Mouse (Mus musculus): Measurements from ENCODE around the gene Tarm1. TPM values are rescaled to one million over a fixed set of nuclear protein-coding genes. Genes with fewer than 3 reads are reported as not detected.

Tarm1 gene
- polyA plus RNA-seq (2012; rRNA removed): 0.07 and 0.25 TPM in 2 replicates

GRCm38 (mm10) chr7:3502439-3502838 is at the start of gene Tarm1:
Gene Tarm1, minus strand, starts transcription at chr7:3502624.
- no peak for DNase-seq
- TF ChIP-seq POLR2A (IDR thresholded peaks at IDR 0.05; ENCODE audit: borderline replicate concordance, extremely low read depth, low read depth, low read length) (no peak), CTCF (IDR thresholded peaks at IDR 0.05; ENCODE audit: insufficient read depth, low read length) (no peak)
- WGBS: 65% methylated on average over 6 of the region's 6 CpGs
- Histone ChIP-seq H3K4me1 (ENCODE audit: control insufficient read depth, insufficient read depth, low read length) (no peaks in the 10 kb centered on the region), H3K4me3 (replicated peaks; ENCODE audit: extremely low read depth, low read depth, low read length) (no peak within 1 kb of the TSS)

GRCm38 (mm10) chr7:3505913-3506312 is 3.5 kb upstream of the Tarm1 start:
- Histone ChIP-seq H3K4me1 (ENCODE audit: control insufficient read depth, insufficient read depth, low read length) (no peaks in the 10 kb centered on the region), H3K4me3 (replicated peaks; ENCODE audit: extremely low read depth, low read depth, low read length) (no peak overlapping the region)
- 63% methylated on average over 3 of the region's 3 CpGs for WGBS
- TF ChIP-seq POLR2A (IDR thresholded peaks at IDR 0.05; ENCODE audit: borderline replicate concordance, extremely low read depth, low read depth, low read length): no peak
- no peak for TF ChIP-seq CTCF (IDR thresholded peaks at IDR 0.05; ENCODE audit: insufficient read depth, low read length)
- DNase-seq: no peak

GRCm38 (mm10) chr7:3500406-3500805 is 2.0 kb downstream of the Tarm1 start:
- Histone ChIP-seq H3K4me1 (ENCODE audit: control insufficient read depth, insufficient read depth, low read length) (no peaks in the 10 kb centered on the region), H3K4me3 (replicated peaks; ENCODE audit: extremely low read depth, low read depth, low read length) (no peak overlapping the region)
- no peak for DNase-seq
- WGBS: 95% methylated on average over 1 of the region's 1 CpGs
- TF ChIP-seq POLR2A (IDR thresholded peaks at IDR 0.05; ENCODE audit: borderline replicate concordance, extremely low read depth, low read depth, low read length) (no peak), CTCF (IDR thresholded peaks at IDR 0.05; ENCODE audit: insufficient read depth, low read length) (no peak)

GRCm38 (mm10) chr7:3481948-3482608 is 20.3 kb downstream of the Tarm1 start:
- TF ChIP-seq CTCF (IDR thresholded peaks at IDR 0.05; ENCODE audit: insufficient read depth, low read length) (no peak), POLR2A (IDR thresholded peaks at IDR 0.05; ENCODE audit: borderline replicate concordance, extremely low read depth, low read depth, low read length) (no peak)
- Histone ChIP-seq H3K4me1 (ENCODE audit: control insufficient read depth, insufficient read depth, low read length) (no peaks in the 10 kb centered on the region), H3K4me3 (replicated peaks; ENCODE audit: extremely low read depth, low read depth, low read length) (no peak overlapping the region)
- WGBS: 80% methylated on average over 6 of the region's 6 CpGs
- DNase-seq: no peak

GRCm38 (mm10) chr7:3476728-3477127 is 25.7 kb downstream of the Tarm1 start:
- WGBS: 68% methylated on average over 5 of the region's 5 CpGs
- Histone ChIP-seq H3K4me1 (ENCODE audit: control insufficient read depth, insufficient read depth, low read length) (no peaks in the 10 kb centered on the region), H3K4me3 (replicated peaks; ENCODE audit: extremely low read depth, low read depth, low read length) (no peak overlapping the region)
- TF ChIP-seq CTCF (IDR thresholded peaks at IDR 0.05; ENCODE audit: insufficient read depth, low read length) (no peak), POLR2A (IDR thresholded peaks at IDR 0.05; ENCODE audit: borderline replicate concordance, extremely low read depth, low read depth, low read length) (no peak)
- DNase-seq: no peak

- TF ChIP-seq CTCF (IDR thresholded peaks at IDR 0.05; ENCODE audit: insufficient read depth, low read length) (no peak), POLR2A (IDR thresholded peaks at IDR 0.05; ENCODE audit: borderline replicate concordance, extremely low read depth, low read depth, low read length) (no peak)
- WGBS: 11% methylated on average over 19 of the region's 19 CpGs
- DNase-seq: no peak
- no peak overlapping the region for H3K4me3 ChIP-seq (replicated peaks; ENCODE audit: extremely low read depth, low read depth, low read length)
- no peaks in the 10 kb centered on the region for H3K4me1 ChIP-seq (ENCODE audit: control insufficient read depth, insufficient read depth, low read length)
Measured at GRCm38 (mm10) chr7:3474291-3475080, 27.9 kb downstream of the Tarm1 start.

- 62% methylated on average over 3 of the region's 3 CpGs for WGBS
- TF ChIP-seq POLR2A (IDR thresholded peaks at IDR 0.05; ENCODE audit: borderline replicate concordance, extremely low read depth, low read depth, low read length) (no peak), CTCF (IDR thresholded peaks at IDR 0.05; ENCODE audit: insufficient read depth, low read length) (no peak)
- H3K4me1 ChIP-seq (ENCODE audit: control insufficient read depth, insufficient read depth, low read length): no peaks in the 10 kb centered on the region
- no peak for DNase-seq
- H3K4me3 ChIP-seq (replicated peaks; ENCODE audit: extremely low read depth, low read depth, low read length): no peak overlapping the region
Measured at GRCm38 (mm10) chr7:3472774-3473173, 29.6 kb downstream of the Tarm1 start.

GRCm38 (mm10) chr7:3468614-3469013 is 33.8 kb downstream of the Tarm1 start:
- DNase-seq: no peak
- Histone ChIP-seq H3K4me1 (ENCODE audit: control insufficient read depth, insufficient read depth, low read length) (no peaks in the 10 kb centered on the region), H3K4me3 (replicated peaks; ENCODE audit: extremely low read depth, low read depth, low read length) (no peak overlapping the region)
- 48% methylated on average over 2 of the region's 2 CpGs for WGBS
- TF ChIP-seq CTCF (IDR thresholded peaks at IDR 0.05; ENCODE audit: insufficient read depth, low read length) (no peak), POLR2A (IDR thresholded peaks at IDR 0.05; ENCODE audit: borderline replicate concordance, extremely low read depth, low read depth, low read length) (no peak)

- Histone ChIP-seq H3K4me1 (ENCODE audit: control insufficient read depth, insufficient read depth, low read length) (no peaks in the 10 kb centered on the region), H3K4me3 (replicated peaks; ENCODE audit: extremely low read depth, low read depth, low read length) (no peak overlapping the region)
- no peak for DNase-seq
- WGBS: 77% methylated on average over 4 of the region's 4 CpGs
- TF ChIP-seq CTCF (IDR thresholded peaks at IDR 0.05; ENCODE audit: insufficient read depth, low read length): no peak
- TF ChIP-seq POLR2A (IDR thresholded peaks at IDR 0.05; ENCODE audit: borderline replicate concordance, extremely low read depth, low read depth, low read length): no peak
Measured at GRCm38 (mm10) chr7:3463306-3463705, 39.1 kb downstream of the Tarm1 start.

- Histone ChIP-seq H3K4me1 (ENCODE audit: control insufficient read depth, insufficient read depth, low read length) (no peaks in the 10 kb centered on the region), H3K4me3 (replicated peaks; ENCODE audit: extremely low read depth, low read depth, low read length) (no peak overlapping the region)
- no peak for DNase-seq
- TF ChIP-seq POLR2A (IDR thresholded peaks at IDR 0.05; ENCODE audit: borderline replicate concordance, extremely low read depth, low read depth, low read length): no peak
- no peak for TF ChIP-seq CTCF (IDR thresholded peaks at IDR 0.05; ENCODE audit: insufficient read depth, low read length)
- 82% methylated on average over 8 of the region's 8 CpGs for WGBS
Measured at GRCm38 (mm10) chr7:3460261-3460660, 42.2 kb downstream of the Tarm1 start.
